Mouse (Mus musculus) erythroblast, embryonic 14.5 days (primary cell): ENCODE results near the gene Smarcd3. TPM values are rescaled to one million over a fixed set of nuclear protein-coding genes. Genes with fewer than 3 reads are reported as not detected.

Source experiments
- H3K27me3 ChIP-seq: 2 replicates; pipeline ENCODE4 v1.6.1; 2012; ENCODE audit warnings: inconsistent platforms; ENCODE audit not compliant: control insufficient read depth
- H3K36me3 ChIP-seq: 2 replicates; pipeline ENCODE4 v1.6.1; 2012; ENCODE audit warnings: mild to moderate bottlenecking, inconsistent platforms; ENCODE audit not compliant: control insufficient read depth
- H3K4me1 ChIP-seq: 2 replicates; pipeline ENCODE4 v1.6.1; 2012; ENCODE audit warnings: inconsistent platforms; ENCODE audit not compliant: control insufficient read depth
- H3K4me3 ChIP-seq: replicated peaks from 2 replicates; pipeline ENCODE3; 2012; ENCODE audit warnings: moderate library complexity, mild to moderate bottlenecking, inconsistent platforms
- H3K9me3 ChIP-seq: 2 replicates; pipeline ENCODE4 v1.6.1; 2012; ENCODE audit warnings: low read length, inconsistent platforms, mixed read lengths; ENCODE audit not compliant: control insufficient read depth
- GATA1 ChIP-seq: IDR thresholded peaks from 2 replicates; pipeline ENCODE4 v1.6.1; 2012; ENCODE audit warnings: low read length, inconsistent platforms, mixed read lengths
- TAL1 ChIP-seq: IDR thresholded peaks from 3 replicates; pipeline ENCODE4 v1.6.1; 2012; ENCODE audit warnings: low read length, inconsistent platforms, mixed read lengths
- polyA plus RNA-seq: library from polyadenylated mRNA; stranded (reverse); fragments of >175 nt; gene quantifications from 2 replicates; pipeline ENCODE4 v1.2.3, GENCODE M21; 2012

Smarcd3 gene
- polyA plus RNA-seq, 1 experiment = not detected

DNA sequence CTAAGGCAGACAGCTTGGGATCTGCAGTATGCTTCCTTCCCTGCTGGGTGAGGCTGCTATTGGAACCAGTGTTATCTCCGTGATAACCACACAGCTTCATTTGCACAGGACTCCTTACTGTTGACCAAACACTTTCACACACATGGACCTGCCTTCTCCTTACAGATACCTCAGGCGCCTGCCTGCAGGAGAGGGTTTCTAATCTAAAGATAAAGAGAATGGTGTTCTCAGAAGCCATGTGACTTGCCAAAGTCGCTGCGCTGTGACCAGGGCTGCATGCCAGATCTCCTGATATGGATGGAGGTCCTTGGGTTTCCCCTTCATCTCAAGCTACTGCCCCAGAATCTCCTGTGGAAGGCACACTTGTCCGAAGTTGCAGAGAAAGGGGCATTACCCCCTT, 14.8 kb downstream of the Smarcd3 start:
- peaks cover 37% of the 10 kb centered on the region for H3K27me3 ChIP-seq
- TF ChIP-seq TAL1 = no peak
- TF ChIP-seq GATA1 = no peak
- H3K9me3 ChIP-seq = no peaks in the 10 kb centered on the region
- no peaks in the 10 kb centered on the region for H3K36me3 ChIP-seq
- no peak overlapping the region for H3K4me3 ChIP-seq
- no peaks in the 10 kb centered on the region for H3K4me1 ChIP-seq

DNA sequence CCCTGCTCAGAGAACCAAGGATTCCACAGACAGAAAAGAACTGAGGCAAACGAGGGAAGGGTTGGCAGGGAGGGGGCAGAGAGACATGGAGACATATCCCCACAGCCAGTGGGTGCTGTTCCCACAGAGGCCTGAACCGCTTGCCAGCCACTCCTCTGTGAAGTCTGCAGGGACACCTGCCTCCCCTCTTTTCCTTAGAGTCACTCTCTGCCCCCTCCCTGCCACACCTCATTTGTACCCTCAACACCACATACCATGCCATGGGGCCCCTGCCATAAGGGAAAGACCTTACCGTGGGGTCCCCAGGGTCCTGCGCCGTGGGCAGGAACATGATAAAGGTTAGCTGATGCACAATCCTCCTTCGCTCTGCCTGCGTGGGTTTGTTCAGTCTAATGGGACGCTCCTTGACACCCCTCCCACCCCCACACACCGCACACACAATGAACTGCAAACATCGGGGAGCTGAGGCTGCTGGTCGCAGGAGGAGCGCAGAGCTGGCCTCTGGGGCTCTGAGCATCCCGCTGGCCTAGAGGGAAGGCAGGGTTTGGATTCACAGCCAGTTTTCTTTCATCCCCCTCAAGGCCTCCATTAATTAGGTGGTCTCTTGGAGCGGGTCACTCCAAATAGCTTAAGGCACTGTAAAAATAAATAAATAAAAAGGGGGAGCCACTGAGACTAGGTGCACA, 18.1 kb downstream of the Smarcd3 start:
- no peak for TF ChIP-seq TAL1
- no peak for TF ChIP-seq GATA1
- Histone ChIP-seq H3K27me3 (peaks cover 70% of the 10 kb centered on the region), H3K36me3 (no peaks in the 10 kb centered on the region), H3K9me3 (no peaks in the 10 kb centered on the region), H3K4me1 (no peaks in the 10 kb centered on the region; the same call in 1 of the 2 replicates), H3K4me3 (no peak overlapping the region)

- no peaks in the 10 kb centered on the region for H3K36me3 ChIP-seq
- H3K4me1 ChIP-seq = no peaks in the 10 kb centered on the region; the same call in 1 of the 2 replicates
- no peaks in the 10 kb centered on the region for H3K9me3 ChIP-seq
- H3K4me3 ChIP-seq = no peak overlapping the region
- no peak for TF ChIP-seq TAL1
- no peak for TF ChIP-seq GATA1
- H3K27me3 ChIP-seq = peaks cover 76% of the 10 kb centered on the region
These were observed 18.8 kb downstream of the Smarcd3 start for GRCm38 (mm10) chr5:24605321-24605979.

- Histone ChIP-seq H3K9me3 (no peaks in the 10 kb centered on the region), H3K36me3 (no peaks in the 10 kb centered on the region), H3K27me3 (peaks cover 81% of the 10 kb centered on the region), H3K4me1 (no peaks in the 10 kb centered on the region; the same call in 1 of the 2 replicates), H3K4me3 (peak overlapping the region; percentile 51)
- no peak for TF ChIP-seq GATA1
- TF ChIP-seq TAL1 = no peak
These were observed 19.5 kb downstream of the Smarcd3 start for GRCm38 (mm10) chr5:24604656-24605100.

DNA sequence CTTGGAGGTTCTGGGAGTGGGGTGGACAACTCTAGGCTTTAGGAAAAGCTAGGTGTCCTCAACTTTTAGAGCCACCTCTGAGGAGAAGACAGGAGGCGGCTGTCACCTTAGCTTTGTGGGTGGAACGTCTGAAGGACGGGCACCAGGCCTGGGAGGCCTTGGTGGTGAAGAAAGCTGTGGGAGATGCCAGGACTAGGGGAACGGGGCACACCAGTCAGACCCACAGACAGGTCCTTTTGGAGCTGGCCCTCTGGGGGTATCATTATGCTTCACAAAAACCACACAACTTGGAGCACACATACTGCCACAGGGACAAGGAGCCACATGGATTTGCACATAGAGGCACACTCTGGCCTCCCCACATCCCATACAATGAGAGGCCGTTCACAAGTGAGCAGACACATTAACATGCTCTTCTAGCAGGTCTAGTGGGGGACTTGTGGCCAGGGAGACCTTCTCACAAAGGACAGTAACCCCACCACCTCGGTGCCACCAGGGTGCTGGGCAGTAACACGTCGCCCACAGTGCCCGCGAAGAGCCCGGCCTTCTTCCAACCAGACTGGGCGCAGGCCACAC, 20.0 kb downstream of the Smarcd3 start:
- Histone ChIP-seq H3K4me1 (no peaks in the 10 kb centered on the region; the same call in 1 of the 2 replicates), H3K4me3 (peak overlapping the region; percentile 51), H3K36me3 (no peaks in the 10 kb centered on the region), H3K27me3 (peaks cover 83% of the 10 kb centered on the region), H3K9me3 (no peaks in the 10 kb centered on the region)
- TF ChIP-seq GATA1 = no peak

DNA sequence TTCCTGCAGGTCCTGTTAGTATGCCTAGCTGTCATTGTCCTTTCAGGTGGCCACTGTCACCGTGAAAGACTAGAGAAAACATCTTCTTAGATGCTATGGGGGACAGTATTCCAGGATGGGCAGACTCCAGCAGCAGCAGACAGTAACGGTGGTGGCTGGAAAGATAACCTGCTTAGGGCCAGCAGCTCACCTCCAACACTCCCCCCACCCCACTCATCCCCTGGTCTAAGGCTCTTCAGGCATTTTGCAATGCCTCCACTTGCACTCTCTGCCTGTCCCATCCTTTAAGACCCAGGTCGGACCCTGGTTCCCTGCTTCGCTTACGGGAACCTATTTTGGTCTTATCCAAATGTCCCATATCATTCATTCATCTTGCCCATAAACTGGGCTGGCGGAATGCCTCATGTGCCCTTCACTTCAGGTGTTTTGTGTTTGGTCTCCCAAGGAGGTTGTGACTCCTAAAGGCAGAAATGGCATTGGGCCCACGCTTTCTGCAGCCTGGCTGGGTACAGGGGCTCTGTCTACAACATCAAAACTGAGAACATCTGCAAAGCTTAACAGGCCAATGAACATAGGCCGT, 20.7 kb downstream of the Smarcd3 start:
- no peaks in the 10 kb centered on the region for H3K36me3 ChIP-seq
- no peak for TF ChIP-seq TAL1
- TF ChIP-seq GATA1 = no peak
- no peaks in the 10 kb centered on the region for H3K9me3 ChIP-seq
- H3K4me3 ChIP-seq = no peak overlapping the region
- H3K27me3 ChIP-seq = peaks cover 90% of the 10 kb centered on the region
- no peaks in the 10 kb centered on the region; the same call in none of the 2 replicates for H3K4me1 ChIP-seq

DNA sequence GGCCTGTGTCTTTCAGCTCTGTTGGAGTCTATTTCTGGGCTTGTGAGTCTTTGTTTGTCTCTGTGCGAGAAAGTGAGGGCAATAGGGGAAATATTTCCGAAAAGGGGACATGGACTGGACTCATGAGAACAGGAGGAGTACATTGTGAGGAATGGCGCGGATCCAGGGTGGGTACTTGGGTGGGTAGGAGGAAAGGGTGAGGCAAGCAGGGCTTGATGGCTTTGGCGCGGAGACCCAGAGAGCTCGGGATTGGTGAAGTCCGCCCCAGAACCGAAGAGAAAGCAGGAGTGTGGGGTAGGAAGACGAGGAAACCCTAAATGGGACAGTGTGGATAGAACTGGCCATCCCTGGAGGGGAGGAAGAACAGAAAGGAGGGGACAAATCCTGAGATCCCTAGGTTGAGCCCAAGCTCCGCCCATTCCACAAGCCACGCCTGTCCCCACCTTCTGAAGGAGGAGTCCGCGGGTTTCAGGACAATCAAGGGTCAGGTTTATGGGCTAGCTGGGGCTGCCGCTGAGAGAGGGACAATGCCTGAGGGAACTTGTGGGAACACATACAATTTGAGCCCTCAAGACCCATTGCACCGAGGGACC, 21.4 kb downstream of the Smarcd3 start:
- H3K4me3 ChIP-seq = no peak overlapping the region
- no peaks in the 10 kb centered on the region for H3K9me3 ChIP-seq
- no peak for TF ChIP-seq GATA1
- H3K27me3 ChIP-seq = peaks cover 97% of the 10 kb centered on the region
- H3K36me3 ChIP-seq = no peaks in the 10 kb centered on the region
- peaks cover 3% of the 10 kb centered on the region for H3K4me1 ChIP-seq

DNA sequence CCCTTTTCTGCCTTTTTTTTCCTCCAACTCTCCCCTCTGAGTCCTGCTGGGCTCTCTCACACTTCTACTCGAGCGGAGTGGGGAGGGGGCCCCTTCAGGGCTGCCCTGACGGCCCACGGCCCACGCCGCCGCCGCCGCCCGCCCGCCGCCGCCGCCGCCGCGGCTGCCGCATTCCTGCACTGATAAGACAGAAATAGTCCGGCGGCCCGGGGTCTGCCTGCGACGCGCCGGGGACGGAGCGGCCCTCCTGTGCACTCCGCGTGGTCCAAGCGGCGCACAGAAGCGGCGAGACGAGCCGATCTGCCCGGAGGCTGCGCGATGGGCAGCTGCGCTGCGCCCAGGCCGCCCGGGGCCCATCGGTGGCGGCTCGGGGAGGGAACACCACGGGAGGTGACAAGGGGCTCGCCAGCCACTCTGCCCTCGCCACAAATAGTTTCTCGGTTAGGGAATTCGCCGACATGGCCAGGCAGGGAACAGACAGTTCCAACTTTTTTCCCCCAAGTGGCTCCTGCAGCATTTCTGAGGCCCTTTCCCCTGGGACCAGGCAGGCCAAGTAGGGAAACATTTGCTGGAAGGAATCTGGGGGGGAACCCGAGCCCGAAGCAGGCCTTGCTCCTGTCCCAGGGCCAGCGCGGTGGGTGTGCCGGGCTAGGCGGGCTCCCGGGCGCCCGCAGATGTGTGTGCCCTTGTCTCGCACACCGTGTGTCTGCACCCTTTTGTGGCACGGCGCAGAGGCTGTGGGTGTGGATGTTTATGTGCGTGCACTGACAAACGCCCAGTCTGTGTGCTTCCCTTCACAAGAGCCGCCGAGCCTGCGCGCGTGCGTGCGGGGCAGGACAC, 22.1 kb downstream of the Smarcd3 start:
- TF ChIP-seq TAL1 = no peak
- TF ChIP-seq GATA1 = no peak
- Histone ChIP-seq H3K4me1 (peaks cover 3% of the 10 kb centered on the region), H3K27me3 (peaks cover 98% of the 10 kb centered on the region), H3K36me3 (no peaks in the 10 kb centered on the region), H3K9me3 (no peaks in the 10 kb centered on the region), H3K4me3 (peak overlapping the region; percentile 12)
